Mouse (Mus musculus): ENCODE measurements around the gene Olfr1489.
"Not testable (repeated sequence)": the region's sequence is repeated elsewhere in the genome, so short reads cannot be mapped to it uniquely, and the experiment has no call there.

Olfr1489 gene

GRCm38 (mm10) chr19:13631321-13631720, at the start of gene Olfr1489:
Gene Olfr1489 (plus strand): TSS chr19:13631621.
- DNase-seq (ENCODE audit: low read depth): no peak

GRCm38 (mm10) chr19:13583211-13583610, 48.2 kb upstream of the Olfr1489 start, which contains the start of gene Olfr1484:
Gene Olfr1484 (plus strand): TSS chr19:13583511.
- no peak for DNase-seq (ENCODE audit: low read depth)

- not testable (repeated sequence) for DNase-seq (ENCODE audit: low read depth)
Observed at GRCm38 (mm10) chr19:13617075-13617474, 14.3 kb upstream of the Olfr1489 start, which contains the start of gene Olfr1487. Gene Olfr1487 (plus strand): TSS chr19:13617375.

- no peak for DNase-seq (ENCODE audit: low read depth)
Observed at GRCm38 (mm10) chr19:13650791-13651190, 19.4 kb downstream of the Olfr1489 start, which contains the start of gene Olfr1490. Gene Olfr1490 (plus strand): TSS chr19:13651091.
